Mouse (Mus musculus): ENCODE measurements around the gene 4930590J08Rik.
"Not testable (repeated sequence)": the region's sequence is repeated elsewhere in the genome, so short reads cannot be mapped to it uniquely, and the experiment has no call there.

Gene 4930590J08Rik

DNA sequence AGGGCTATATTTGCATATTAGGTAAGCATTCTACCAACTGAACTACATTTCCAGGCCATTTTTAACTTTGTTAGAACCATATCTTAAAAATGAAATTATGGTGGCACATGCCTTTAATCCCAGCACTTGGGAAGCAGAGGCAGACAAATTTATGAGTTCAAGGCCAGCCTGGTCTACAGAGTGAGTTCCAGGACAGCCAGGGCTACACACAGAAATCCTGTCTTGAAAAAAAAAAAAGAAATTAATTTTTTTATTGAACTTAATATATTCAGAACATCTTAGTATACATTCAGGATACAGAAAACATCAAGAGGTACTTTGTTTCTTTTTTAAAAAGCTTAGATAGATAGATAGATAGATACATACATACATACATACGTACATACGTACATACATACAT is at the start of gene 4930590J08Rik:
Gene 4930590J08Rik, plus strand, starts transcription at position 301 of the 400 bp plus-strand sequence.
- DNase-seq (ENCODE audit: low read depth, low spot score): not testable (repeated sequence)

DNA sequence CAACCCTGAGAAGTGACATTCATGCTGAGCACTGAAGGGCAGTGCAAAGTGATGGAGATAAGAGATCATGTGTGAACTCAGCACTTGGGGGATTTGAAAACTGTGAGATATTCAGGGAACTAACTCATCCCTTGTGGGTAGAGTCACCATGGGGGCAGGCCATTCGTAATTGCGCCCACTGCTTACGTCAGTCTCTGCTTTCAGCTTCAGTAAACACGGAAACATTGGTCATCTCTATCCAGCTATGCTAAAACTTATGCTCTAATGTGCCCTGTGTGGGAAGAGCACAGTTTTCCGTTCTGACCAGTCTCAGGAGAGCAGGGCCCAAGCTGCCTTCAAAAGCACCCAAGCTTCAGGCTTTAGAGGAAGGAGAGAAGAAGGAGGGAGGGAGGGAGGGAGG is 44.3 kb upstream of the 4930590J08Rik start:
- no peak for DNase-seq (ENCODE audit: low read depth, low spot score)

DNA sequence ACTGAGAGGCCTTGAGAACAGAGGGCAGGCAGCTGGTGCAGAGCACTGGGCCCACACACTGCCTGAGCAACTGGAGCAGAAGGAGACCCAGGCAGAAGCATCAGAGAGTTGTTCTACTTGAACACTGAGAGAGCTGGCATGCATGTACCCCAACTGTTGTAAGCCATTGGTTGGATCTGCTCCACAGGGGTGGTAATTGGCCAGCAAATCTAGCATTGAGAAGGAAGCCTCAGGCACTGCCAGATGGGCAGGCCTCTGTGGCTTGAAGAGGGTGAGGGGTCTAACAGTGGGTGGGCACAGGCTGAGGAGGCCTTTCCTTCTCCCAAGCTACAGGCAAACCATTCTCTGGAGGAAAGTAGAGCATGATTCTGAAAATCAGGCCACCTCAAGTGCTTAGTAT is 39.8 kb upstream of the 4930590J08Rik start:
- no peak for DNase-seq (ENCODE audit: low read depth, low spot score)

DNA sequence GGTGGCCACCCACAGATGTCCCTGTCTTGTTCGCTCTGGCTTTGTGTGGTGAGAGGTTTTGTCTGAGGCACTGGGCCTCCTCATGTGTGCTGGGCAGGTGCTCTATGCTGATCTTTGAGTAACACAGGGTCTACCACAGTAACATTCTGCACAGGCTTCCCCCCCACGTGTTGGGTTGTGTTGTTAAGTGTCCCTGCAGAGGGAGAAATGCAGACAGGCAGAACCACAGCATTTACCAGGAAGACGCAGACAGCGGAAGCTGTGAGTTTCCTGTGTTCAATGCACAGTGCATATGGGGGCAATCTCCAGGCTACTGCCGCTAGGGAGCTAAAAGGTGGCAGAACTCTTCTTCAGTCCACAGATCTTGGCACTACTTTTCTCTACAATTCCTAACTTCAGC is 38.0 kb upstream of the 4930590J08Rik start:
- no peak for DNase-seq (ENCODE audit: low read depth, low spot score)

DNA sequence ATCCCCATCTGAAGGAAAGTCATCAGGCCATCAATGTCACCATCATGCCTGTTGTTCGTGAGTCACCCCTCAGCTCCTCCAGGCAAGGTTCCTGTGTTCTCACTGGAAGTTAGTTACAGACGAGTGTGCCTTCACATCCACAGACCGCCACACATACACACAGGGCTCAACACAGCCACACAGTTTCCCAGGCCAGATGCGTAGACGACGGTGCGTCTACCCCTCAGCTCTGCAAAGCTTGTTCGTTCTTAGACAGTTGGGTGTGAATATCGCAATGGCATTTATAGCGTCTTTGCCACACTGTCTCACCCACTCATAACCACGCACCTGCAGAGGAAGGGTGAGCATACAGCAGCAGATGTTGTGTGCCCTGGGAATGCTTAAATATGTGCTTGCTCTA is 37.0 kb upstream of the 4930590J08Rik start:
- DNase-seq (ENCODE audit: low read depth, low spot score): no peak

DNA sequence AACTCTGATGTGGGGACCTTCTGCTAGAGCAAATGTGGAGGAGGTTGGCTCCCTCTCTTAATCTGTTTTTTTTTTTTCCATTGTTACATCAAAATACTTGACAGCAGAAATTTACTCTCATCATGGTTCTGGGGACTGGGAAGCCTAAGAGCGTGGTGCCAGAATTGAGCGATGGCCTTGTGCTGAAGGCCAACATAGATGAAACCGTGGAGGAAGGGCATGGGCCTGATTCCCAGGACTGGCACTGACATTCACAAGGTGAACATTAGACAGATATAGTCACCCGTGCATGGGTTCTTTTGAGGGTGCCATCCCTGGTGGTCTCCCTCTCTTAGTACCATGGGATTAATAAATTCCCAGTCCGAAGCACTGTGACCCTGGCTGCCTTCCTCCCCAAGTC is 34.5 kb upstream of the 4930590J08Rik start:
- DNase-seq (ENCODE audit: low read depth, low spot score): no peak

DNA sequence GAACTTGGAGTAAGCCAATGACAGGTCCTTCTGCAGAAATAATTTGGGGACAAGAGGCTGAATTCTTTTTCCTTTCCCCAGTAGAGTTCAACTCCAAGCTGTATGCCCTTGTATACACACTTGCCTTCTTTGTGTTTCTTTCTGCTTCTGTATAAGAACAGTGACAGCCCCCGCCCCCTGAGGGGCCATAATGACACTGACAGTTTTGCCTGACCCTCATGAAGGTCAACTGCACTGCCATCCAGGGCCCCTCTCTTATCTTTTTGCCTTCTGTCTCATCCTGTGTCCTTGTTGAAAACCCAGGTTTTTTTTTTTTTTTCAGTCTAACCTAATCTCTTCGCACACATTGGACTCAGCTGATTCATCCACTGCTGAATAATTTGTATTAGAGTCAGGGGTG is 29.8 kb upstream of the 4930590J08Rik start:
- no peak for DNase-seq (ENCODE audit: low read depth, low spot score)

DNA sequence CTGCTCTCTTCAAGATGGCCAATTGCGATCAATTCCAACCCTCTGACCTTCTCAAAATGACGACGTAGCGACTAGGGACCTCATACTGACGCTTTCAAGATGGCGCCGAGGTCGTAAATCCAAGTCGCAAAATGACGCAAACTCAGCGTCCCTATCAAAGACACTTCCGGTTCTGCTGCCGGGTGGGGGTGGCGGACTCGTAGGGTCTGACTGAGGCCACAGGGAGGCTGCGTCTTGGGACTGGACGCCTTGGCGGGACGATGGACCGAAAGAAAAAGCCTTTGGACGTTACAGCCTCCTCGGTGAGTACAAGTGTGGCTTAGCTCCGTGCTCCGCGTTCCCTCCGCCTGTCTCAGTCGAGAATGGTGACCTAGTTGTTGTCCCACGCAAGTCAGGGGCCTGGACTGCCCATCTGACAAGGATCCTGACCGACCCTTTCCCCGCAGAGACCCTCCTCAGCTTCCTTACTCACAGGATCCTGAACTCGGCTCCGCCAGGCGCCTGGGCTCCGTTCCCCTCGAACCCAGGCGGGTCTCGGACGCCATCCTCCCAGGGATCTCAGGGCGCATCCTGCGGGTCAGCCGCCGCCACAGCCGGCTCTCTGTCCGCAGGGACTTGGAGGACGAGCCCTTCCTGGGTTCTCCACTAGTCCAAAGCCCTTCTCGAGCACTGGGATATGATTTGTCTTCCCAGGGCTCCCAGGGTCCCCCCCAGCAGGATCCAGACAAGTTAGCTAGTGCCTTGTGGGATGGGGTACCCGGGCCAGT is 24.5 kb upstream of the 4930590J08Rik start, which contains the start of gene Ccdc174:
Gene Ccdc174, plus strand, starts transcription at position 169 of the 767 bp plus-strand sequence.
- peak; percentile 94 for DNase-seq (ENCODE audit: low read depth, low spot score)

DNA sequence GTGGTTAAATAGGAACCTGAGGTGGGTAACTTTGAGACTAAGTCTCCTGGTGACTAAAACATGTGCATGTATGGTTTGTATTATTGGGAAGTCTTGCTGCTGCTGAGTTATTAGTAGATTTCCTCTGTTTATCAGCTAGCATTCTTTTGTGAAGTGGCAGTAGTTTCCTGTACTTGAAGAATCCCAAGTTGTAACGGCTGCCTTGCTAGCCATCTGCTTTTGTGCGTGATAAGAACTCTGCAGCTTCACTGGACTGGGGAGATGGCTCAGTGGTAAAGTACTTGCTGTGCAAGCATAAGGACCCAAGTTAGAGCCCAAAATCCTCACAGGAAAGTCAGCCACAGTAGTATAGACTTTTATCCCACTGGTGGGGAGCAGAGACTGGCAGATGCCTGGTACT is 18.8 kb upstream of the 4930590J08Rik start:
- DNase-seq (ENCODE audit: low read depth, low spot score): no peak

DNA sequence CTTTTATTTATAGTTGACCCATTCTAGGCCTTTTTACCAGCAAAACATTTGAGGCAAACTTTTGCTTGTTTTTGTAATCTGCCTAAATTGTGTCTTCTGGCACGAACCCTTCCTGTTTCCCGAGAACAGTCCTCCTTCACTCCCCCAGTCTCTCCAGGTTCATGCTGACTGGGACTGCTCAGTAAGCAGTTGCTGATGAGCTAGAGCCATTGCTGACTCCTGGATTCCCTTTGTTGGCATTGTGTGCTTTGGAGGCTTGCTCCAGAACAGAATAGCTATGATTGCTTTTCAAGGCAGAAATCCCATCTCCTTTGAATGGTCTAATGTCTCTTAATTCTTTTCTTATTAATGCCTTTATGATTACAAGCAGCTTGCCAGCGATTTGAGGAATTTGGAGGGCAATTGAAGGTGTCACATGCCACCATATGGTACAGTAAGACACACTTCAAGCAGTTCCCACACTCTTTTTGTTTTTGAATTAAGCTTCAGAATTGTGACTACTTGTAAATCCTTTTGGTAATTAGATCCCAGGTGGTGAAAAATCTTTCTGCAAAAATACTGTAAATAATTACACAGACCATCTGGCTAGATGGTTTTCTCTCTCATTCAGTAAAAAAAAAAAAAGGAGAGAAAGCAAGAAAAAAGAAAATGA is 13.2 kb upstream of the 4930590J08Rik start:
- no peak for DNase-seq (ENCODE audit: low read depth, low spot score)

DNA sequence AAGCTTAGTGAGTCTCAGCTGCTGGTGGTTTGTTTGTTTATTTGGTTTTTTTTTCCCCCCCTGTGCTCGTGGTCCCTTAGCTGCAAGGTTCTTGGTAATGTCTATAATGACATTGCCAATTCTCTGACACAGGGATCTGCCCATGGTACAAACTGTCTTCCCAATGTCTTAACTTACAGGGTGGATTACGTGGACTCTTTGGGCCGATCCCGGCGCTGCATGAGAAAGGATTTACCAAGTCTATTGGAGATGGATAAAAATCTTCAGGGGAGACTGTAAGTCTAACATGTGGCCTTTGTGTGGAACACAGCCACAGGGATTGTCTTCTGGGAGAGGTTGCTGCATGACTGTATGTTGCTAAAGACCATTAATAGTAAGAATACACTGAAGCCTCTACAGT is 12.0 kb upstream of the 4930590J08Rik start:
- DNase-seq (ENCODE audit: low read depth, low spot score): no peak

DNA sequence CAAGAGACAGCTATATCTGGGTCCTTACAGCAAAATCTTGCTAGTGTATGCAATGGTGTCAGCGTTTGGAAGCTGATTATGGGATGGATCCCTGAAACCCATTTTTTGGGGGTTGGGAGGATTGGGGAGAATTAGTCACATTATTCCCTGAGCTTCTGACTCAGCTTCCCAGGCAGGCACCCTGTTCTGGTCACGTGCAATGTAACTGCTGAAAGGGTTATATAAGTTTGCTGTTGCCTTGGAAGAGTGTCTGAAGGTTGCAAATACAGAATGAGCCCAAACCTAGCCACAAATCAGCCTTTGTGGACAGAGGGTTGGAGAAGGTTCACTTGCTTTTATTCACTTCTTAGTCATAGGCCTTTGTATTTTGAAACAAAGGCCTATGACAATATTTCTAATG is 10.8 kb upstream of the 4930590J08Rik start:
- no peak for DNase-seq (ENCODE audit: low read depth, low spot score)

DNA sequence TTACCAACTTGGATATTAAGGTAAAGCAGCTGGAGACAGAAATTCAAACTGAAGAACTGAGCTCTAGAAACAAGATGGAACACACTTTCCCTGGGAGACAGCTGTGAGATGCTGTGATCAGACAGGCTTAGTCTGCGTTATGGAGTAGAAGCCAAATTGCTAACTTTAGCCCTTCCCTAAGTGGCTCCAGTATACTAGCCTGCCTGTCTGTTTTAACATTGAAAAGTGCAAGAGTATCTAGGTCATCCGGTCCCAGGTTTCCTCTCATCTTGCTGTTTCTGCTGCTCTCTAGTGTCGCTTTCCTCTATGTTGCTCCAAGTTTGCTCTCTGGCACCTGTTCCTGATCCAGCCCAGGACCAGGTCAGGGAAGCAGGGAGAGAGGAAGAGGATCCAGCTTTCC is 5.8 kb upstream of the 4930590J08Rik start:
- no peak for DNase-seq (ENCODE audit: low read depth, low spot score)

DNA sequence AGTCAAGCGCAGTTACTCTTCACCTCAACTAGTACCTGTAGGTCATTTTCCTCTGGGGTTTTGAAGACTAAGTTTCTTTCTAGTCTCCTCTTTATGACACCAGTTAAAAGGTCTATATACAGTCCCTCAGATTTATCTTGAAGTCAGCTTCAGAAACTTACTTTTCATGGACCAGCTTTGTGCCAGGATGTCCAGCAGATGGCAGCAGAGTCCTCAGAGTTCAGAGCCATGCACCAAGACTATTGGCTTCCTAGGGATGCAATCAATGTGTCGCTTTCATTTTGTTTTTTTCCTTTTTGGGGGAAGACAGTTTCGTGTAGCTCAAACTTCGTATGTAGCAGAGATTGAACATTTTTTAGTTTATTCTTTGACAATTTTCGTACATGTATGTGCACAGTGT is 1.1 kb upstream of the 4930590J08Rik start:
- peak; percentile 66 for DNase-seq (ENCODE audit: low read depth, low spot score)

DNA sequence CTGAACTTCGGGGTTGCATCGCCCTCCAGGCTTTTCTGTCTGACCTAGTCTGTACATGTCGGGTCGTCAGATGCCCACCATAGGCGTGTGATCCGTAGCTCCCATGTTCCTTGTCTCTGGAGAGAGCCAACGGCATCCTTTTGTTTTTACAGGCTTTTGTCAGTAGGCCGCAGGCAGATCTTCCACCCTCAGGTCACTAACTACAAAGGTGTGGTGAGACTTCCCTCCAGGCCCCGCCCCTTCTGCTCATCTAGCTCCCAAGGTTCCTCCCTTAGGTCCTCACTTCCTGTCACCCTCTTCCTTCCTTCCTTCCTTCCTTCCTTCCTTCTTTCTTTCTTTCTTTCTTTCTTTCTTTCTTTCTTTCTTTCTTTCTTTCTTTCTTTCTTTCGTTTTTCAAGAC is 11.4 kb downstream of the 4930590J08Rik start:
- no peak for DNase-seq (ENCODE audit: low read depth, low spot score)

DNA sequence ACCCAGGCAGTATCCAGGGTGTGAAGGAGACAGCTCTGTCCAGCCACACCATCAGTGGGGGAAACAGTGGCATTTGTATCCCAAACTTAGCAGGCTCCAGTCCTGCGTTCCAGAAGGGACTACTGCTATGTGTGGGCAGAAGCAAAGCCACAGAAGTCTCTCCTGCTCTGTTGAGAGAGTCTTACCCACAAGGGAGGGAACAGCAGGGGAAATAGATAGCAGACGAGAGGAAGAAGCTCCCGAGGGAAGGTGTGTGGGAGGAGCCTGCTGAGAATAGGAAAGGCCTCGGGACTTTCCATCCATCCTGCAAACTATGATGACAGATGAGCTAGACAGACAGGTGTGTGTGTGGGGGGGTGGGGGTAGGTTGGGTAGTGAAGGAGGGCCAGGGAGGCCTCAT is 14.7 kb downstream of the 4930590J08Rik start:
- no peak for DNase-seq (ENCODE audit: low read depth, low spot score)

DNA sequence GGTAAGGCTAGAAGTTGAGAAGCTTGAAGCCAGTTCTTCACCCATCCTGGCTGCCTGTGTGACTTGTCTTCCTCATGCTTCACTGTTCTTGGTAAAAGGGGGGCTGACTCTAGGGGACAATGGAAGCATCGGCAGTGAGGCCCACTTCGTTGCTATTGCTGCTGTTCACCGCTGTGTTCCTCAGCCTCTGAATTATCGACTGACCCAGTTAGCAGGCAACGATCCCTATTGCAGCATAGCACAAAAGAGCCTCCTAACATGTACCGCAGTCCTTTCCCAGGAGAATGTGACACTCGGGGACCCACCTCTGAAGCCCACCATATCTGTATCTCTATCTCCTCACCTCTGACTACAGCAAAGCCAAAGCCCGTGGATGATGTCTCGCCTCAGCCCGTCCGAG is 15.1 kb downstream of the 4930590J08Rik start:
- no peak for DNase-seq (ENCODE audit: low read depth, low spot score)

DNA sequence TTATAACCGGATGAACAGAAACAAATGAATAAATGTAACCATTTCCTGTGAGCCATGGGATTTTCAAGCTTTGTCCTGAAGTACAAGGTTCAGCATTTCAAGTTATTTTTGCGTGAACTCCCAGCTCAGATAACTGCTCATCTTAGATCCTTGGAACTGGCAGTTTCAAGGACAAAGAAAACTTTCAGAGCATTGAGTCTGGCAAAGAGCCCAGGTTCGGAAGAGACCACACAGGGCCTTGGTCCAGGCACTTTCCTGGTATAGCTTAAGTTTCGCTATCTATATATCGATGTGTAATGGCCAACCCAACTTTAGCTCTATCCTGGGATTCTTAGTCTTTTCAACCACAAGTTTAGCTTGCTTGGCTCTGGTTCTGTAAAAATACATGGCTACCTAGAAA is 28.6 kb downstream of the 4930590J08Rik start:
- no peak for DNase-seq (ENCODE audit: low read depth, low spot score)

DNA sequence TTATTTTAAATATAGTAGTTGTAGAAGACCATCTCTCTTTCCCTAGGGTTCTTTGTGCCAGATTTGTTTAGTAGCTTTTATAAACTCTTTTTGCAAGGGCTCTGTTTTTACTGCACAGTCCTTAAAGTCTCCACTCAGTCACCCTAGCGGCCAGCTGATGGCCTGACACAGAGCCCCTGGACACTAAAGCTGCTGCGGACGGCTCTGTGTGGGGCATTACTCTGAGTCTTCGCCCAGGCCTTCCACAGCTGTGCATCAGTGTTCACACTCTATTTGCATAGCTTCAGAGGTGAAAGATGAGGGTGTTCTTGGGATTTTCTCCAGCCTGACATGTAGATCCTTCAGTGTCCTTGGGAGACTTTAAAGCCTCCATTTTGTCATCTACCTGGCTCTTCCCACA is 35.9 kb downstream of the 4930590J08Rik start:
- DNase-seq (ENCODE audit: low read depth, low spot score): no peak

DNA sequence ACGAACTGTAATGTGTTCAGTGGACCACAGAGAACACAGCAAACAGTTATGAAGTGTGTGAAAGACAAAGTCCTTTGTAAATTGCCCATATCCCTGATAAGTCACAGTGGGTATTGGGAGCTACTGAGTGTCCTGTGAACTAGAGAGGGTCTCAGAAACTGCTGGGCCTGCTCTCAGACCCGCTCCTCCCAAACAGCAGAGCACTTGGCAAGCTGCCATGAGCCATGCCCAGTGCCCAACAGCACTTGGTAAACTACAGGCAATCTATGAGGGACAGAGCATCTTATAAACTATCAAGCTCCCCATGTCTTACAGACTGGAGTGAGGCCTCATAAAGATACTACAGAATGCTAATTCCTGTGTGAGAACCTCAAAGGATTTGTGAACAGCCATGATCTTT is 45.8 kb downstream of the 4930590J08Rik start:
- no peak for DNase-seq (ENCODE audit: low read depth, low spot score)

DNA sequence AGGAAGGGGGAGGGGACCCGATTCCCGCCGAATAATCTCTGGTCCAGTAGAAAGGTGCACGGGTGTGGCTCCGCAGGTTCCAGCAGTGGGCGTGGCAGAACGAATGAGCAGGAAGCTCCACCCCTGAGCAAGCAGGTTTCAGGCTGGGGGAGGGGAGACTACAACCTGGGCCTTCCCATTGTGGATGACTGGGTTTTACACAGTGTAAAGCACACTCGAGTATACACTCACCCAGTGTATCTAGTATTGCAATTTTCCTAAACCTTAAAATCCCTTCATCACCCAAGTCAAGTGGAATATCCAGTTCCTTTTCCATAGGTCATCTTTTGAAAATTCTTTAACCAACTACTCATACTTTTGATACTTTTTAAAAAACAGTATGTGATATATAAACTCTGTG is 55.4 kb downstream of the 4930590J08Rik start:
- not testable (repeated sequence) for DNase-seq (ENCODE audit: low read depth, low spot score)

DNA sequence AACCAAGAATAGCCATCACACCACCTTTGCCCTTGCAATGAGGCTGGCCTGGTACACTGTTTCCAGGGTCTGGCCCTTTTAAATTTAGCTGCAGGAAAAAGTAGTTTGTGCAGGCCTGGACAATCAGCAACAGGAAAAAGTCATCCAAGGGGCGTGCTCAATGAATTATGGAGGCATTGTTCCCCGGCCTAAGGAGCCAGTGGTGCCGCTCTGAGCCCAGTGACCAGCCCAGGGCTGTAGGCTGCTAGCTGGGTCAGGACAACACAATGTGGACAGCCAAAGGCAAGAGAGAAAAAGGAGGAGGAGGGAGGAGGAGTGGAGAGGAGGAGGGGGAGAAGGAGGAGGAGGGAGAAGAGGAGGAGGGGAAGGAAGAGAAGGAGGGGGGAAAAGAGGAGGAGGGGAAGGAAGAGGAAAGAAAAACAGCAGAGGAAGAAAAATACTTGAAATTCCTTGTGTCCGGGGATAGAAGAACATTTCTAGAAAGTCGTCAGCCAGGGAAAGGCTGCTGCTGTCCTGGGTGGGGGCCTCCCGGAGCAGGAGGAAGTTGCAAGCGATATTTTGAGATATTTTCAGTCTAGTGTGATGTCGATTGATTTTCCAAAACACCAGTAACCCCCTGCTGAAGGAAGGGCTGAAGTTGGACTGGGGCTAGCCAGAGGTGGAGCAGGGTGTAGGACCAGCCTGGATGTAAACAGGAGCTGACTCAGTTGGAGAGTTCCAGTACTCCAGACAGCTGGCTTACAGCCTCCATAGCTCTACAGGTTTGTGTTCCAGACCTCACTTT is 57.6 kb downstream of the 4930590J08Rik start:
- no peak for DNase-seq (ENCODE audit: low read depth, low spot score)

Measured in brain, embryonic 18.5 days (tissue).